Mouse (Mus musculus): ENCODE measurements around the gene Icam4.

- TF ChIP-seq ZMIZ1 (IDR thresholded peaks at IDR 0.05; ENCODE audit: low read depth, low read length): no peak
- TF ChIP-seq CTCF (conservative IDR thresholded peaks at IDR 0.05 in 1 of 2, IDR thresholded peaks at IDR 0.05 in 1 of 2; ENCODE audit: low read depth in 2 of 2, low read length in 2 of 2): no peak
- no peak for TF ChIP-seq NRF1 (IDR thresholded peaks at IDR 0.05; ENCODE audit: low read depth, low read length)
- TF ChIP-seq ZNF384 (IDR thresholded peaks at IDR 0.05; ENCODE audit: low read depth, low read length): no peak
- no peak for TF ChIP-seq USF1 (IDR thresholded peaks at IDR 0.05; ENCODE audit: low read depth, low read length)
- no peak for TF ChIP-seq SMC3 (IDR thresholded peaks at IDR 0.05; ENCODE audit: low read depth, low read length)
- no peak for TF ChIP-seq MAFK (IDR thresholded peaks at IDR 0.05; ENCODE audit: insufficient replicate concordance, low read length)
- no peak for TF ChIP-seq EP300 (IDR thresholded peaks at IDR 0.05; ENCODE audit: low read length)
These were observed 18.8 kb upstream of the Icam4 start for GRCm38 (mm10) chr9:21010362-21010761.

Data from CH12.LX (cell line).